Mouse (Mus musculus): Measurements from ENCODE around the gene Rab10. TPM values are rescaled to one million over a fixed set of nuclear protein-coding genes. Genes with fewer than 3 reads are reported as not detected.

The Rab10 gene
- total and polyA plus RNA-seq, 3 experiments, result 36.8 to 130 (median 116) TPM

- Histone ChIP-seq H3K27me3 (ENCODE audit: control insufficient read depth, insufficient read depth, low read length) (no peaks in the 10 kb centered on the region), H3K27ac (no peak overlapping the region), H3K79me2 (replicated peaks; ENCODE audit: control insufficient read depth, insufficient read depth, low read length) (no peaks in the 10 kb centered on the region), H3K9ac (ENCODE audit: low read depth, low read length) (no peak overlapping the region), H3K4me3 (no peak overlapping the region), H3K36me3 (ENCODE audit: control insufficient read depth, insufficient read depth, low read length) (peaks cover 8% of the 10 kb centered on the region), H3K4me1 (ENCODE audit: control insufficient read depth, insufficient read depth, low read length) (no peaks in the 10 kb centered on the region; the same call in 1 of the 2 replicates)
- TF ChIP-seq POLR2A (IDR thresholded peaks at IDR 0.05; ENCODE audit: insufficient read depth, low read depth, low read length), result no peak
- TF ChIP-seq EP300 (IDR thresholded peaks at IDR 0.05; ENCODE audit: insufficient read depth, low read depth, low read length), result no peak
- peak; percentile 62 for TF ChIP-seq CTCF (IDR thresholded peaks at IDR 0.05)
- intact Hi-C loops (cut with DNase I), result loop anchor here (5.0 kb wide), 2 partner anchors 54 to 104 kb away; partner anchors contain the start of gene Rab10
- no peak for DNase-seq
These were observed 56.2 kb downstream of the Rab10 start for GRCm38 (mm10) chr12:3253591-3253990.

DNA sequence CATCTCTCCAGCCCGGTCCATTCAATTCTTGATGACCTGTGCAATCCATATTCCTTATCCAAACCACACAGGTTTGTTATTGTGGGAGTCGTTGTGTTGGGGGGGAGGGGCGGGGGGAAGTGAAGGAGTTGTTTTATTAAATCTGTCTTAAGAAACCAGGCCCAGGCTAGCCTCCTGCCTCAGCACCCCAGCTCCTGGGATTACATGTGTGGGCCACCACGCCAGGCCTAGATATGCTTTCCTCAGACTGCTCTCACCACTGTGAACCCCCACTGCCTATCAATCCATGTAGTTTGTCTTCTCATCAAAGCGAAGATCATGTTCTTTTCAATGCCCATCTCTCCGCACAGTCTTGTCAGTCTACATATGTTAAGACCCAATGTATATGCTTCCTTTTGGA is 63.7 kb downstream of the Rab10 start:
- Histone ChIP-seq H3K9ac (ENCODE audit: low read depth, low read length) (no peak overlapping the region), H3K27me3 (ENCODE audit: control insufficient read depth, insufficient read depth, low read length) (no peaks in the 10 kb centered on the region), H3K4me3 (no peak overlapping the region), H3K4me1 (ENCODE audit: control insufficient read depth, insufficient read depth, low read length) (no peaks in the 10 kb centered on the region), H3K79me2 (replicated peaks; ENCODE audit: control insufficient read depth, insufficient read depth, low read length) (no peaks in the 10 kb centered on the region; the same call in 1 of the 2 replicates), H3K36me3 (ENCODE audit: control insufficient read depth, insufficient read depth, low read length) (no peaks in the 10 kb centered on the region; the same call in 1 of the 2 replicates), H3K27ac (no peak overlapping the region)
- TF ChIP-seq CTCF (IDR thresholded peaks at IDR 0.05) (no peak), EP300 (IDR thresholded peaks at IDR 0.05; ENCODE audit: insufficient read depth, low read depth, low read length) (no peak), POLR2A (IDR thresholded peaks at IDR 0.05; ENCODE audit: insufficient read depth, low read depth, low read length) (no peak)
- no peak for DNase-seq
- intact Hi-C loops (cut with DNase I), result no loop called here
- WGBS, result 90% methylated on average over 6 of the region's 6 CpGs

DNA sequence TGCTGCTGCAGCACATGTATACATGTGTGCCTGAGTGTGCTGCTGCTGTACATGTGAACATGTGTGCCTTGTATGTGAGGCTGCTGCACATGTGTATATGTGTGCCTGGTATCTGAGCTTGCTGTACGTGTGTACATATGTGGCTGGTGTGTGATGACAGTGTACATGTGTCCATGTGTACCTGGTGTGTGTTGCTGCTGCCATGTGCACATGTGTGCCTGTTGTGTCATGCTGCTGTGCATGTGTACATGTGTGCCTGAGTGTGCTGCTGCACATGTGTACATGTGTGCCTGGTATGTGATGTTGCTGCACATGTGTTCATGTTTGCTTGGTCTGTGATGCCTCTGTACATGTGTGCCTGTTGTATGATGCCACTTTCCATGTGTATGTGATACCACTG is 70.2 kb downstream of the Rab10 start:
- Histone ChIP-seq H3K4me1 (ENCODE audit: control insufficient read depth, insufficient read depth, low read length) (peaks cover 2% of the 10 kb centered on the region), H3K27ac (no peak overlapping the region), H3K36me3 (ENCODE audit: control insufficient read depth, insufficient read depth, low read length) (no peaks in the 10 kb centered on the region), H3K79me2 (replicated peaks; ENCODE audit: control insufficient read depth, insufficient read depth, low read length) (no peaks in the 10 kb centered on the region), H3K9ac (ENCODE audit: low read depth, low read length) (no peak overlapping the region), H3K4me3 (no peak overlapping the region), H3K27me3 (ENCODE audit: control insufficient read depth, insufficient read depth, low read length) (no peaks in the 10 kb centered on the region)
- WGBS, result 100% methylated on average over 1 of the region's 1 CpGs
- no peak for DNase-seq
- intact Hi-C loops (cut with DNase I), result loop anchor here (5.0 kb wide), 1 partner anchor 118 kb away; no protein-coding TSS in a partner anchor
- TF ChIP-seq POLR2A (IDR thresholded peaks at IDR 0.05; ENCODE audit: insufficient read depth, low read depth, low read length), result no peak
- no peak for TF ChIP-seq CTCF (IDR thresholded peaks at IDR 0.05)
- no peak for TF ChIP-seq EP300 (IDR thresholded peaks at IDR 0.05; ENCODE audit: insufficient read depth, low read depth, low read length)

DNA sequence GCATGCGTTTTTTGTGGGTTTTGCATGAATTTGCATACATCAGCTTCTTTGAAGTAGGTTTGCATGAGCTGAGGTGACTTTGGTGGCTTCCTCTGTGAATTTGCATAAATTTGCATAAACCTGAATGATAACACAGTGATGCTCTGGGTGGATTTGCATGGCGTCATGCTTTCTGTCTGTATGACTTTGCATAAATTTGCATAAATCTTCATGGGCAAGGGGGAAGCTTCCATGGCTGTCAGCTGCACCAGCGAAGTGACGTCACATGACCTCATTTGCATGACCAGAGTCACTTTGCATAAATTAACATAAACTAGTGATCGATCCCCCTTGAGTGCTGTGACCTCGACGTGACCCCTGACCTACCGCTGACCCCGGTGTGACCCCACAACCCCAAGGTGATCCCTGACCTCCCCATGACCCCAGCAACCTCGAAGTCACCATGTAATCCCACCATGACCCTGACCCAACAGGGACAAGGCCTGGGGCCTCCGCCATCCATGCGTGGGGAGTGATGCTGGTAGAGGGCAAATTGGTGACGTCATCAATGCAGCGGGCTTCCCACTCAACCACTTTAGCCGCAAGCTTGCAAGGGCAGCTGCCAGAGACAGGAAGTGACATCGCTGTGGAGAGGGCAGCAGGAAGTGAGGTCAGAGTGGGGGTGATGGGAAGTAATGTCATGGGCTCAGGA is 71.3 kb downstream of the Rab10 start:
- Histone ChIP-seq H3K4me1 (ENCODE audit: control insufficient read depth, insufficient read depth, low read length) (peaks cover 2% of the 10 kb centered on the region), H3K9ac (ENCODE audit: low read depth, low read length) (no peak overlapping the region), H3K27ac (no peak overlapping the region), H3K79me2 (replicated peaks; ENCODE audit: control insufficient read depth, insufficient read depth, low read length) (no peaks in the 10 kb centered on the region), H3K4me3 (no peak overlapping the region), H3K36me3 (ENCODE audit: control insufficient read depth, insufficient read depth, low read length) (no peaks in the 10 kb centered on the region), H3K27me3 (ENCODE audit: control insufficient read depth, insufficient read depth, low read length) (no peaks in the 10 kb centered on the region)
- intact Hi-C loops (cut with DNase I), result loop anchor here (5.0 kb wide), 1 partner anchor 119 kb away; no protein-coding TSS in a partner anchor
- DNase-seq, result no peak
- 92% methylated on average over 16 of the region's 16 CpGs for WGBS
- no peak for TF ChIP-seq CTCF (IDR thresholded peaks at IDR 0.05)
- no peak for TF ChIP-seq EP300 (IDR thresholded peaks at IDR 0.05; ENCODE audit: insufficient read depth, low read depth, low read length)
- no peak for TF ChIP-seq POLR2A (IDR thresholded peaks at IDR 0.05; ENCODE audit: insufficient read depth, low read depth, low read length)

DNA sequence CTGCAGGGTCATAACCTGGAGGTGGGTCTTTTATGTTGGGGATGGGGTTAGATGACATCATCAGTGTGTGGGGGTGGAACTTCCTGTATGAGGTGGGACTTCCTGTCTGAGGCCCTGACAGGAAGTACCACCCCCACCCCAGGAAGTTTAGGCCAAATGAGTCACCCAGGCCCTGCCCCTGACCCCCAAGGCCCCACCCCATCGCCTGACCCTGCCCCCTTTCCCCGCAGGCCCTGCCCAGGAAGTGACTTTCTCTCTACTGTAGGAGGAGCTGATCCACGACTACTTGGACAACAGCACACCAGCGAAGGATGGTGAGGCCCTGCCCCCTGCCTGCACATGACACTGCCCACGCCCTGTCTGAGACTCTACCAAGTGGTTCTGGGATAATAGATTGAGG is 72.0 kb downstream of the Rab10 start:
- H3K9ac ChIP-seq (ENCODE audit: low read depth, low read length), result no peak overlapping the region
- H3K27me3 ChIP-seq (ENCODE audit: control insufficient read depth, insufficient read depth, low read length), result no peaks in the 10 kb centered on the region
- DNase-seq, result no peak
- no peaks in the 10 kb centered on the region for H3K36me3 ChIP-seq (ENCODE audit: control insufficient read depth, insufficient read depth, low read length)
- peaks cover 2% of the 10 kb centered on the region for H3K4me1 ChIP-seq (ENCODE audit: control insufficient read depth, insufficient read depth, low read length)
- TF ChIP-seq EP300 (IDR thresholded peaks at IDR 0.05; ENCODE audit: insufficient read depth, low read depth, low read length), result no peak
- no peak for TF ChIP-seq POLR2A (IDR thresholded peaks at IDR 0.05; ENCODE audit: insufficient read depth, low read depth, low read length)
- TF ChIP-seq CTCF (IDR thresholded peaks at IDR 0.05), result no peak
- H3K27ac ChIP-seq, result no peak overlapping the region
- intact Hi-C loops (cut with DNase I), result loop anchor here (5.0 kb wide), 1 partner anchor 120 kb away; no protein-coding TSS in a partner anchor
- H3K79me2 ChIP-seq (replicated peaks; ENCODE audit: control insufficient read depth, insufficient read depth, low read length), result no peaks in the 10 kb centered on the region
- H3K4me3 ChIP-seq, result no peak overlapping the region
- 90% methylated on average over 5 of the region's 5 CpGs for WGBS

All from heart, adult 2 months (tissue).